Mouse (Mus musculus) kidney, adult 11 months (tissue): ENCODE data around the gene Pdap1.
"Not testable (repeated sequence)": the region's sequence is repeated elsewhere in the genome, so short reads cannot be mapped to it uniquely, and the experiment has no call there.

Source experiments
- DNase-seq: peaks from one replicate; pipeline ENCODE4 v3.0.0; 2022

The Pdap1 gene

GRCm38 (mm10) chr5:145139571-145140519 is at the start of gene Pdap1, which contains the start of gene Bud31:
Gene Pdap1, minus strand, starts transcription at chr5:145140238.
Gene Bud31, plus strand, starts transcription at chr5:145140362.
- DNase-seq, result peak; percentile 93

GRCm38 (mm10) chr5:145189416-145189815 is 49.4 kb upstream of the Pdap1 start:
- no peak for DNase-seq

GRCm38 (mm10) chr5:145185244-145185643 is 45.2 kb upstream of the Pdap1 start:
- no peak for DNase-seq

- no peak for DNase-seq
These were observed 38.5 kb upstream of the Pdap1 start for GRCm38 (mm10) chr5:145178461-145178980.

- no peak for DNase-seq
These were observed 27.2 kb upstream of the Pdap1 start for GRCm38 (mm10) chr5:145167306-145167661.

GRCm38 (mm10) chr5:145166536-145167305 is 26.7 kb upstream of the Pdap1 start, which contains the start of the genes Ptcd1 and Cpsf4:
Gene Ptcd1, minus strand, starts transcription at chr5:145167108.
Gene Cpsf4, plus strand, starts transcription at chr5:145167213.
- DNase-seq, result peak; percentile 99

GRCm38 (mm10) chr5:145165184-145165583 is 25.1 kb upstream of the Pdap1 start:
- DNase-seq, result peak; percentile 16

GRCm38 (mm10) chr5:145164710-145165109 is 24.7 kb upstream of the Pdap1 start:
- peak; percentile 16 for DNase-seq

GRCm38 (mm10) chr5:145161361-145161760 is 21.3 kb upstream of the Pdap1 start:
- DNase-seq, result no peak

- no peak for DNase-seq
These were observed 12.7 kb upstream of the Pdap1 start for GRCm38 (mm10) chr5:145152690-145153089.

- DNase-seq, result no peak
These were observed 9.3 kb upstream of the Pdap1 start for GRCm38 (mm10) chr5:145149294-145149693.

- DNase-seq, result peak; percentile 73
These were observed 7.7 kb upstream of the Pdap1 start for GRCm38 (mm10) chr5:145147748-145148147.

GRCm38 (mm10) chr5:145140611-145141010 is 573 bp upstream of the Pdap1 start:
- DNase-seq, result no peak

- no peak for DNase-seq
These were observed 1.2 kb downstream of the Pdap1 start for GRCm38 (mm10) chr5:145138836-145139235.

- not testable (repeated sequence) for DNase-seq
These were observed 6.8 kb downstream of the Pdap1 start for GRCm38 (mm10) chr5:145133275-145133674.

- DNase-seq, result no peak
These were observed 9.0 kb downstream of the Pdap1 start for GRCm38 (mm10) chr5:145130995-145131394.

- DNase-seq, result no peak
These were observed 9.8 kb downstream of the Pdap1 start for GRCm38 (mm10) chr5:145130191-145130590.

- DNase-seq, result not testable (repeated sequence)
These were observed 10.3 kb downstream of the Pdap1 start for GRCm38 (mm10) chr5:145129773-145130172.

- no peak for DNase-seq
These were observed 10.9 kb downstream of the Pdap1 start for GRCm38 (mm10) chr5:145129124-145129523.

GRCm38 (mm10) chr5:145126580-145126979 is 13.5 kb downstream of the Pdap1 start:
- no peak for DNase-seq

GRCm38 (mm10) chr5:145123396-145123795 is 16.6 kb downstream of the Pdap1 start:
- DNase-seq, result no peak

GRCm38 (mm10) chr5:145120921-145121320 is 19.1 kb downstream of the Pdap1 start:
- no peak for DNase-seq

- no peak for DNase-seq
These were observed 20.7 kb downstream of the Pdap1 start for GRCm38 (mm10) chr5:145119385-145119784.
